Mouse (Mus musculus) cerebellum, adult (tissue): ENCODE results near the gene Prdm11.

Source experiments
- ATAC-seq: cut with Nextera tagmentation; 2 replicates; pipeline ENCODE4 v1.9.2; 2017; ENCODE audit warnings: mild to moderate bottlenecking, moderate library complexity, mixed read lengths; ENCODE audit not compliant: insufficient number of reproducible peaks, low FRiP score, low TSS enrichment

The Prdm11 gene

GRCm38 (mm10) chr2:93014093-93014937 lies 31.7 kb downstream of the Prdm11 start:
- ATAC-seq, result peak; percentile 42; the same call in 1 of the 2 replicates

- no peak for ATAC-seq
Observed at GRCm38 (mm10) chr2:93013415-93014092, 32.4 kb downstream of the Prdm11 start.

GRCm38 (mm10) chr2:93012976-93013375 lies 33.0 kb downstream of the Prdm11 start:
- no peak for ATAC-seq

GRCm38 (mm10) chr2:93011933-93012332 lies 34.0 kb downstream of the Prdm11 start:
- no peak for ATAC-seq

- no peak for ATAC-seq
Observed at GRCm38 (mm10) chr2:93011465-93011864, 34.5 kb downstream of the Prdm11 start.

- ATAC-seq, result no peak
Observed at GRCm38 (mm10) chr2:93007967-93008685, 37.8 kb downstream of the Prdm11 start.

GRCm38 (mm10) chr2:93005028-93005427 lies 40.9 kb downstream of the Prdm11 start:
- no peak for ATAC-seq

- ATAC-seq, result no peak
Observed at GRCm38 (mm10) chr2:92991976-92992375, 54.0 kb downstream of the Prdm11 start.

- no peak for ATAC-seq
Observed at GRCm38 (mm10) chr2:92989593-92989992, 56.4 kb downstream of the Prdm11 start.

- no peak for ATAC-seq
Observed at GRCm38 (mm10) chr2:92987901-92988631, 57.9 kb downstream of the Prdm11 start.

- no peak for ATAC-seq
Observed at GRCm38 (mm10) chr2:92987108-92987618, 58.8 kb downstream of the Prdm11 start.

- no peak for ATAC-seq
Observed at GRCm38 (mm10) chr2:92985600-92985999, 60.4 kb downstream of the Prdm11 start.

GRCm38 (mm10) chr2:92985171-92985570 lies 60.8 kb downstream of the Prdm11 start:
- no peak for ATAC-seq

- ATAC-seq, result no peak
Observed at GRCm38 (mm10) chr2:92984321-92985108, 61.5 kb downstream of the Prdm11 start.

- ATAC-seq, result no peak
Observed at GRCm38 (mm10) chr2:92983273-92983620, 62.7 kb downstream of the Prdm11 start.

GRCm38 (mm10) chr2:92982591-92983272 lies 63.2 kb downstream of the Prdm11 start:
- ATAC-seq, result no peak

- no peak for ATAC-seq
Observed at GRCm38 (mm10) chr2:92980165-92980564, 65.8 kb downstream of the Prdm11 start.

GRCm38 (mm10) chr2:92975031-92975790 lies 70.8 kb downstream of the Prdm11 start:
- ATAC-seq, result no peak
